Mouse (Mus musculus): ENCODE data around the gene Hps6.

- peak; percentile 13 for TF ChIP-seq E2F4 (IDR thresholded peaks at IDR 0.05; ENCODE audit: insufficient read depth)
- no peak for TF ChIP-seq CEBPB (IDR thresholded peaks at IDR 0.05; ENCODE audit: insufficient read depth, poor library complexity, severe bottlenecking)
- peak; percentile 96 for TF ChIP-seq POLR2A (IDR thresholded peaks at IDR 0.05; ENCODE audit: insufficient read length, low read depth)
- TF ChIP-seq MAX (IDR thresholded peaks at IDR 0.05; ENCODE audit: low read depth) = no peak
- TF ChIP-seq SRF (IDR thresholded peaks at IDR 0.05; ENCODE audit: control insufficient read depth, insufficient read length, low read depth) = no peak
- TF ChIP-seq MYOG (IDR thresholded peaks at IDR 0.05; ENCODE audit: control insufficient read depth in 1 of 3, insufficient read depth in 1 of 3, insufficient read length in 2 of 3, low read depth in 2 of 3) = peak in 1 of 3 experiments; percentile 39
- no peak for TF ChIP-seq USF1 (IDR thresholded peaks at IDR 0.05; ENCODE audit: low read depth)
- no peak for TF ChIP-seq MYOD1 (IDR thresholded peaks at IDR 0.05; ENCODE audit: control insufficient read depth in 1 of 3, insufficient read length in 2 of 3, low read depth in 2 of 3)
- TF ChIP-seq POLR2AphosphoS2 (IDR thresholded peaks at IDR 0.05; ENCODE audit: insufficient read length, low read depth) = peak; percentile 93
- no peak for TF ChIP-seq TCF12 (IDR thresholded peaks at IDR 0.05; ENCODE audit: insufficient read depth, poor library complexity, severe bottlenecking)
- TF ChIP-seq TCF3 (IDR thresholded peaks at IDR 0.05; ENCODE audit: insufficient read length, low read depth) = no peak
Observed at GRCm38 (mm10) chr19:46044993-46045695, 41.8 kb downstream of the Hps6 start, which contains the start of gene Ldb1.
